Mouse (Mus musculus) spleen, adult 2 months (tissue): ENCODE measurements around the gene Smc4. TPM values are rescaled to one million over a fixed set of nuclear protein-coding genes. Genes with fewer than 3 reads are reported as not detected.

Experiments
- DNase-seq, 2 experiments: peaks; one replicate each; pipeline versions ENCODE4 v3.0.0 to v3.0.0-alpha.2; 2012 to 2021; ENCODE audit warnings: low spot score in 2 of 2, low read depth in 1 of 2
- H3K27ac ChIP-seq: fragments of 200-500 bp; 2 replicates; pipeline ENCODE4 v1.5.1; 2012; ENCODE audit warnings: low read length, inconsistent platforms; ENCODE audit not compliant: insufficient read depth
- H3K27me3 ChIP-seq: fragments of 200-500 bp; 2 replicates; pipeline ENCODE4 v1.6.1; 2012; ENCODE audit warnings: mild to moderate bottlenecking, moderate library complexity, low read length, inconsistent platforms; ENCODE audit not compliant: control insufficient read depth, insufficient read depth
- H3K36me3 ChIP-seq: fragments of 200-500 bp; 2 replicates; pipeline ENCODE4 v1.6.1; 2012; ENCODE audit warnings: mild to moderate bottlenecking, low read length, inconsistent platforms; ENCODE audit not compliant: control insufficient read depth, insufficient read depth
- H3K4me1 ChIP-seq: fragments of 200-500 bp; 2 replicates; pipeline ENCODE4 v1.6.1; 2011; ENCODE audit warnings: inconsistent platforms; ENCODE audit not compliant: control insufficient read depth, insufficient read depth, insufficient read length
- H3K4me3 ChIP-seq: fragments of 200-500 bp; 2 replicates; pipeline ENCODE4 v1.5.1; 2011; ENCODE audit warnings: mild to moderate bottlenecking, inconsistent platforms; ENCODE audit not compliant: insufficient read depth, insufficient read length; ENCODE audit errors: extremely low read depth
- CTCF ChIP-seq: fragments of 200-500 bp; IDR thresholded peaks from 2 replicates; pipeline ENCODE4 v1.5.1; 2011; ENCODE audit warnings: mild to moderate bottlenecking, inconsistent platforms; ENCODE audit not compliant: insufficient read depth, insufficient read length, insufficient replicate concordance; ENCODE audit errors: extremely low read depth
- POLR2A ChIP-seq: fragments of 200-500 bp; IDR thresholded peaks from 2 replicates; pipeline ENCODE4 v1.6.1; 2011; ENCODE audit warnings: low read depth, low read length, inconsistent platforms
- WGBS: fragments of 180-500 bp; shearing (Covaris S2); methylation state at CpG from one replicate; pipeline ENCODE4 v1.1.7; 2018; 5-methylcytosine and 5-hydroxymethylcytosine counted together
- polyA plus RNA-seq: library from polyadenylated mRNA; depleted of rRNA; stranded (reverse); fragments of >200 nt; gene quantifications from 2 replicates; pipeline ENCODE4 v1.2.3, GENCODE M21; 2012; rRNA removed

Smc4 gene
- polyA plus RNA-seq, 1 experiment = 10.8 TPM

GRCm38 (mm10) chr3:69055871-69056270 is 51.3 kb downstream of the Smc4 start:
- no peak for DNase-seq
- TF ChIP-seq CTCF (no peak), POLR2A (no peak)
- no peak overlapping the region for H3K27ac ChIP-seq
- no peaks in the 10 kb centered on the region for H3K4me1 ChIP-seq
- H3K4me3 ChIP-seq = no peak overlapping the region
- H3K36me3 ChIP-seq = no peaks in the 10 kb centered on the region
- 90% methylated on average over 3 of the region's 3 CpGs for WGBS
- no peaks in the 10 kb centered on the region for H3K27me3 ChIP-seq

- Histone ChIP-seq H3K36me3 (no peaks in the 10 kb centered on the region), H3K4me3 (no peak overlapping the region), H3K4me1 (peaks cover 8% of the 10 kb centered on the region), H3K27ac (no peak overlapping the region), H3K27me3 (no peaks in the 10 kb centered on the region)
- TF ChIP-seq CTCF (no peak), POLR2A (no peak)
- no peak for DNase-seq
- WGBS = 96% methylated on average over 4 of the region's 4 CpGs
Observed at GRCm38 (mm10) chr3:69060672-69061071, 56.1 kb downstream of the Smc4 start.

- no peak for TF ChIP-seq CTCF
- no peak for TF ChIP-seq POLR2A
- WGBS = 36% methylated on average over 1 of the region's 1 CpGs
- peaks cover 8% of the 10 kb centered on the region for H3K4me1 ChIP-seq
Observed at GRCm38 (mm10) chr3:69062764-69063163, 58.2 kb downstream of the Smc4 start.

GRCm38 (mm10) chr3:69064005-69064404 is 59.5 kb downstream of the Smc4 start:
- peak in 1 of 2 experiments; percentile 35 for DNase-seq
- no peak for TF ChIP-seq CTCF
- TF ChIP-seq POLR2A = no peak
- WGBS = 36% methylated on average over 1 of the region's 1 CpGs
- no peaks in the 10 kb centered on the region for H3K27me3 ChIP-seq
- no peak overlapping the region for H3K4me3 ChIP-seq
- H3K36me3 ChIP-seq = no peaks in the 10 kb centered on the region
- H3K4me1 ChIP-seq = peaks cover 8% of the 10 kb centered on the region
- no peak overlapping the region for H3K27ac ChIP-seq

More at GRCm38 (mm10) chr3:69062764-69063163, 58.2 kb downstream of the Smc4 start:
- H3K4me3 ChIP-seq = no peak overlapping the region
- DNase-seq = peak in 1 of 2 experiments; percentile 22
- peak overlapping the region; percentile 60; the same call in 1 of the 2 replicates for H3K27ac ChIP-seq
- no peaks in the 10 kb centered on the region for H3K36me3 ChIP-seq
- H3K27me3 ChIP-seq = no peaks in the 10 kb centered on the region

Other genes starting within 250 kb of the Smc4 start
- gene 1110032F04Rik, start 135.2 kb upstream of the Smc4 start, polyA plus RNA-seq = 1.8 and 3.1 TPM in 2 replicates
- gene Ift80, start 168 bp upstream of the Smc4 start, polyA plus RNA-seq = 2.6 and 3.1 TPM in 2 replicates
- 3.7 and 4.4 TPM in 2 replicates for gene Trim59, start 40.0 kb downstream of the Smc4 start, polyA plus RNA-seq
- 7.9 and 8.2 TPM in 2 replicates for gene Kpna4, start 122.4 kb downstream of the Smc4 start, polyA plus RNA-seq
- 0.07 TPM in 1 of 2 replicates, not detected in the other for gene Arl14, start 217.7 kb downstream of the Smc4 start, polyA plus RNA-seq